Mouse (Mus musculus) hindbrain, embryonic 15.5 days (tissue): ENCODE measurements around the gene Plk4. TPM values are rescaled to one million over a fixed set of nuclear protein-coding genes. Genes with fewer than 3 reads are reported as not detected.
"Not testable (repeated sequence)": the region's sequence is repeated elsewhere in the genome, so short reads cannot be mapped to it uniquely, and the experiment has no call there.

Experiments used
- ATAC-seq: fragments of 200-750 bp; cut with Nextera tagmentation; 2 replicates; pipeline ENCODE4 v1.8.0; 2017; ENCODE audit warnings: low read depth, moderate number of reproducible peaks, moderate TSS enrichment; ENCODE audit not compliant: low FRiP score
- H3K27ac ChIP-seq: fragments of 300-500 bp; sonication (generic); replicated peaks from 2 replicates; pipeline ENCODE4 v1.5.1; 2015; ENCODE audit warnings: mild to moderate bottlenecking, inconsistent platforms
- H3K27me3 ChIP-seq: fragments of 300-500 bp; sonication (generic); 2 replicates; pipeline ENCODE4 v1.6.1; 2015; ENCODE audit warnings: control low read depth, inconsistent platforms
- H3K36me3 ChIP-seq: fragments of 300-500 bp; sonication (generic); 2 replicates; pipeline ENCODE4 v1.6.1; 2015; ENCODE audit warnings: control low read depth, inconsistent platforms
- H3K4me1 ChIP-seq: fragments of 300-500 bp; sonication (generic); replicated peaks from 2 replicates; pipeline ENCODE4 v1.6.1; 2015; ENCODE audit warnings: control low read depth, inconsistent platforms
- H3K4me2 ChIP-seq: fragments of 300-500 bp; sonication (generic); 2 replicates; pipeline ENCODE4 v1.6.1; 2015; ENCODE audit warnings: moderate library complexity, mild to moderate bottlenecking, inconsistent platforms
- H3K4me3 ChIP-seq: fragments of 300-500 bp; sonication (generic); 2 replicates; pipeline ENCODE4 v1.5.1; 2015; ENCODE audit warnings: mild to moderate bottlenecking, inconsistent platforms
- H3K9ac ChIP-seq: fragments of 300-500 bp; sonication (generic); 2 replicates; pipeline ENCODE4 v1.6.1; 2015; ENCODE audit warnings: inconsistent platforms
- H3K9me3 ChIP-seq: fragments of 300-500 bp; sonication (generic); 2 replicates; pipeline ENCODE4 v1.6.1; 2016; ENCODE audit warnings: control low read depth, inconsistent platforms
- WGBS: fragments of 180-500 bp; shearing (Covaris S2); methylation state at CpG from one replicate; pipeline ENCODE4 v1.1.7; 2015; 5-methylcytosine and 5-hydroxymethylcytosine counted together
- polyA plus RNA-seq: library from polyadenylated mRNA; unstranded; fragments of >200 nt; fragmentation: Nextera tagmentation; extraction: Ambion mirVana; gene quantifications from 2 replicates; pipeline ENCODE4 v1.2.1, GENCODE M21; 2015

The Plk4 gene
- polyA plus RNA-seq, result 17.4 and 18.3 TPM in 2 replicates

GRCm38 (mm10) chr3:40799530-40800372 lies at the start of gene Plk4:
Gene Plk4, plus strand, starts transcription at chr3:40800019.
- no peaks in the 10 kb centered on the region for H3K27me3 ChIP-seq
- peak within 1 kb of the TSS; percentile 78 for H3K4me3 ChIP-seq
- peaks cover 16% of the 10 kb centered on the region for H3K4me1 ChIP-seq
- H3K27ac ChIP-seq, result peak within 1 kb of the TSS; percentile 66
- peak; percentile 96 for ATAC-seq
- no peaks in the 10 kb centered on the region for H3K9me3 ChIP-seq
- peak within 1 kb of the TSS; percentile 76 for H3K9ac ChIP-seq
- peak within 1 kb of the TSS; percentile 97 for H3K4me2 ChIP-seq
- peaks cover 4% of the 10 kb centered on the region; the same call in 1 of the 2 replicates for H3K36me3 ChIP-seq
- WGBS, result 2% methylated on average over 66 of the region's 66 CpGs

GRCm38 (mm10) chr3:40760746-40761145 lies 39.1 kb upstream of the Plk4 start:
- no peaks in the 10 kb centered on the region for H3K27me3 ChIP-seq
- no peaks in the 10 kb centered on the region for H3K9me3 ChIP-seq
- no peak for ATAC-seq
- H3K9ac ChIP-seq, result no peak overlapping the region
- WGBS, result 92% methylated on average over 3 of the region's 3 CpGs
- no peak overlapping the region for H3K4me2 ChIP-seq
- H3K27ac ChIP-seq, result no peak overlapping the region
- no peaks in the 10 kb centered on the region for H3K4me1 ChIP-seq
- H3K4me3 ChIP-seq, result no peak overlapping the region
- H3K36me3 ChIP-seq, result peaks cover 50% of the 10 kb centered on the region

GRCm38 (mm10) chr3:40761312-40761711 lies 38.5 kb upstream of the Plk4 start:
- Histone ChIP-seq H3K9me3 (no peaks in the 10 kb centered on the region), H3K9ac (no peak overlapping the region), H3K36me3 (peaks cover 47% of the 10 kb centered on the region), H3K4me1 (no peaks in the 10 kb centered on the region), H3K4me2 (no peak overlapping the region), H3K27me3 (no peaks in the 10 kb centered on the region), H3K4me3 (no peak overlapping the region), H3K27ac (no peak overlapping the region)
- 95% methylated on average over 2 of the region's 2 CpGs for whole genome bisulfite sequencing
- no peak for ATAC-seq

- no peaks in the 10 kb centered on the region for H3K9me3 ChIP-seq
- no peaks in the 10 kb centered on the region for H3K4me1 ChIP-seq
- no peak overlapping the region for H3K9ac ChIP-seq
- H3K27ac ChIP-seq, result no peak overlapping the region
- no peak overlapping the region for H3K4me2 ChIP-seq
- no peak overlapping the region for H3K4me3 ChIP-seq
- ATAC-seq, result no peak
- WGBS, result 94% methylated on average over 2 of the region's 2 CpGs
- no peaks in the 10 kb centered on the region for H3K27me3 ChIP-seq
- H3K36me3 ChIP-seq, result peaks cover 23% of the 10 kb centered on the region
These were observed 6.0 kb upstream of the Plk4 start for GRCm38 (mm10) chr3:40793783-40794182.

GRCm38 (mm10) chr3:40798054-40798453 lies 1.8 kb upstream of the Plk4 start:
- 83% methylated on average over 1 of the region's 1 CpGs for WGBS
- no peak overlapping the region for H3K9ac ChIP-seq
- no peak overlapping the region for H3K4me3 ChIP-seq
- H3K36me3 ChIP-seq, result peaks cover 9% of the 10 kb centered on the region
- H3K27me3 ChIP-seq, result no peaks in the 10 kb centered on the region
- no peaks in the 10 kb centered on the region for H3K9me3 ChIP-seq
- no peak overlapping the region for H3K27ac ChIP-seq
- peaks cover 16% of the 10 kb centered on the region for H3K4me1 ChIP-seq
- ATAC-seq, result no peak
- no peak overlapping the region for H3K4me2 ChIP-seq

- Histone ChIP-seq H3K9me3 (no peaks in the 10 kb centered on the region), H3K4me2 (no peak overlapping the region), H3K27me3 (no peaks in the 10 kb centered on the region), H3K4me3 (no peak overlapping the region), H3K27ac (no peak overlapping the region), H3K36me3 (peaks cover 5% of the 10 kb centered on the region), H3K4me1 (peaks cover 16% of the 10 kb centered on the region), H3K9ac (no peak overlapping the region)
- no peak for ATAC-seq
- WGBS, result 29% methylated on average over 7 of the region's 7 CpGs
These were observed 1.3 kb upstream of the Plk4 start for GRCm38 (mm10) chr3:40798500-40798899.

- no peak for ATAC-seq
- Histone ChIP-seq H3K4me1 (peaks cover 16% of the 10 kb centered on the region), H3K9me3 (no peaks in the 10 kb centered on the region), H3K4me2 (peak overlapping the region; percentile 97), H3K9ac (peak overlapping the region; percentile 76), H3K27ac (peak overlapping the region; percentile 64), H3K4me3 (peak overlapping the region; percentile 78), H3K36me3 (peaks cover 8% of the 10 kb centered on the region), H3K27me3 (no peaks in the 10 kb centered on the region)
- 1% methylated on average over 26 of the region's 37 CpGs for WGBS
These were observed 579 bp downstream of the Plk4 start for GRCm38 (mm10) chr3:40800373-40800823.

GRCm38 (mm10) chr3:40806871-40807270 lies 7.1 kb downstream of the Plk4 start:
- WGBS, result 84% methylated on average over 2 of the region's 2 CpGs
- H3K27ac ChIP-seq, result no peak overlapping the region
- H3K36me3 ChIP-seq, result peaks cover 34% of the 10 kb centered on the region
- ATAC-seq, result no peak
- H3K4me2 ChIP-seq, result no peak overlapping the region
- no peaks in the 10 kb centered on the region for H3K9me3 ChIP-seq
- H3K4me3 ChIP-seq, result no peak overlapping the region
- H3K4me1 ChIP-seq, result no peaks in the 10 kb centered on the region
- no peak overlapping the region for H3K9ac ChIP-seq
- no peaks in the 10 kb centered on the region for H3K27me3 ChIP-seq

GRCm38 (mm10) chr3:40808686-40809085 lies 8.9 kb downstream of the Plk4 start:
- Histone ChIP-seq H3K9ac (no peak overlapping the region), H3K4me3 (no peak overlapping the region), H3K4me2 (no peak overlapping the region), H3K27ac (no peak overlapping the region), H3K36me3 (peaks cover 39% of the 10 kb centered on the region), H3K27me3 (no peaks in the 10 kb centered on the region), H3K4me1 (no peaks in the 10 kb centered on the region), H3K9me3 (no peaks in the 10 kb centered on the region)
- ATAC-seq, result no peak
- 90% methylated on average over 10 of the region's 10 CpGs for WGBS

GRCm38 (mm10) chr3:40809894-40810293 lies 10.1 kb downstream of the Plk4 start:
- Histone ChIP-seq H3K4me2 (no peak overlapping the region), H3K27me3 (no peaks in the 10 kb centered on the region), H3K9me3 (no peaks in the 10 kb centered on the region), H3K36me3 (peaks cover 43% of the 10 kb centered on the region), H3K4me1 (no peaks in the 10 kb centered on the region), H3K9ac (no peak overlapping the region), H3K27ac (no peak overlapping the region), H3K4me3 (no peak overlapping the region)
- ATAC-seq, result no peak
- 52% methylated on average over 2 of the region's 2 CpGs for WGBS

- Histone ChIP-seq H3K9me3 (no peaks in the 10 kb centered on the region), H3K4me2 (no peak overlapping the region), H3K9ac (no peak overlapping the region), H3K36me3 (peaks cover 41% of the 10 kb centered on the region), H3K4me3 (no peak overlapping the region), H3K27me3 (no peaks in the 10 kb centered on the region), H3K4me1 (no peaks in the 10 kb centered on the region), H3K27ac (no peak overlapping the region)
- ATAC-seq, result no peak
- WGBS, result 94% methylated on average over 2 of the region's 2 CpGs
These were observed 13.5 kb downstream of the Plk4 start for GRCm38 (mm10) chr3:40813275-40813674.

GRCm38 (mm10) chr3:40845521-40845920 lies 45.7 kb downstream of the Plk4 start:
- peak overlapping the region; percentile 42; the same call in 1 of the 2 replicates for H3K27ac ChIP-seq
- WGBS, result 79% methylated on average over 6 of the region's 6 CpGs
- H3K4me2 ChIP-seq, result peak overlapping the region; percentile 71
- H3K9ac ChIP-seq, result 0 out of 2 replicates have a peak overlapping the region, but pooled peaks have one; percentile 54
- not testable (repeated sequence) for H3K27me3 ChIP-seq, H3K9me3 ChIP-seq, H3K36me3 ChIP-seq, ATAC-seq, H3K4me1 ChIP-seq
- peak overlapping the region; percentile 58 for H3K4me3 ChIP-seq
